Mouse (Mus musculus) kidney, adult 11 months (tissue): Measurements from ENCODE around the gene Ddx56.
"Not testable (repeated sequence)": the region's sequence is repeated elsewhere in the genome, so short reads cannot be mapped to it uniquely, and the experiment has no call there.

Source experiments
- DNase-seq: peaks from one replicate; pipeline ENCODE4 v3.0.0; 2022

Gene Ddx56

DNA sequence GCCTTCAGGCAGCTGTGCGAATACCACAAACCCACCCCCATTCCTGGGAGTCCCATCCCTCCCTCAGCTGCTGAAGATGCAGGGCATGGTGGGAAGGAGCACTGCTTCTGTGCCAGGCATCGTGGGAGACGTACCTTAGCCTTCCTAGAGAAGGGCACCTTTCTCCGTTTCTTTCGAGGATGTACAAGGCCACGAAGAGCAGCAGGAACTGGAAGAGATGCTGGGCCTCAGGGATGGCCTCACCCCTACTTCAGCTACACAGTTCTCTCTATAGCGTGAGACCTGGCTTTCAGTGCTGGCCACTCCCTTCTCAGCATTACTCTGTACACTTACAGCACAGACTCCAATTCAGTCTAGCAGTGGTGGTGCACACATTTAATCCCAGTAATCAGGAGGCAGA lies 8.2 kb downstream of the Ddx56 start:
- no peak for DNase-seq

DNA sequence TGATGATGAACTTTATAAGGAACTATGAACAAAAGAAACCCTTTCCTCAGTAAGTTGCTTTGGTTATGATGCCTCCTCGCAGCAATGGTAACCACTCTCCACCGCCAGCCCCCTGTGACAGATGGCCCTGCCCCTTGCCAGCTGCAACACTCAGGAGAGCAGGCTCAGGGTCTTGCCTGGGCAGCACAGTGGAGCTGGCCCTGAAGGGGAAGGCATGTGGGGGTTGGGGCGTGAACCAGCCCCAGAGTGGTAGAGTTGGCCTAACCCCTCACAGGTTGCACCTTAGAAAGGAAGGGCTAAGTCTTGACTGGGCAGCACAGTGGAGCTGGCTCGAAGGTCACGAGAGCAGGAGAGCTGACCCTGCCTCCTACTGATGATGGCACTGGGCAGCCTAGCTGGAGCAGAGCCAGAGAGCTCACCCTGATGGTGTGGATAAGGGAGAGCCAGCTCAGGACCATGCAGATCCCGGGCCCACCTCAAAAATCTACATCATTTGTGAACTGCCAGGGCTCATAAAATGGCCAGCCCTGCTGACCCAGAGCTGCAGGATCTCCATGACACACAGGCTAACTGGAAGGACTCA lies 11.0 kb downstream of the Ddx56 start:
- DNase-seq, result peak; percentile 44

DNA sequence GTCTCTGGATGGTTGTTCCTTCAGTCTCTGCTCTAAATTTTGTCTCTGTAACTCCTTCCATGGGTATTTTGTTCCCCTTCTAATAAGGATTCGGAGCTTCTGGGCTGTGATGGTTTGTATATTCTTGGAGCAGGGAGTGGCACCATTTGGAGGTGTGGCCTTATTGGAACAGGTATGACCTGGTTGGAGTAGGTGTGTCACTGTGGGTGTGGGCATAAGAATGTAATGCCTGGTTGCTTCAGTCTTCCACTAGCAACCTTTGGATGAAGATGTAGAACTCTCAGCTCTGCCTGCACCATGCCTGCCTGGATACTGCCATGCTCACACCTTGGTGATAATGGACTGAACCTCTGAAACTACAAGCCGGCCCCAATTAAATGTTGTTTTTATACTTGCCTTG lies 13.0 kb downstream of the Ddx56 start:
- not testable (repeated sequence) for DNase-seq

DNA sequence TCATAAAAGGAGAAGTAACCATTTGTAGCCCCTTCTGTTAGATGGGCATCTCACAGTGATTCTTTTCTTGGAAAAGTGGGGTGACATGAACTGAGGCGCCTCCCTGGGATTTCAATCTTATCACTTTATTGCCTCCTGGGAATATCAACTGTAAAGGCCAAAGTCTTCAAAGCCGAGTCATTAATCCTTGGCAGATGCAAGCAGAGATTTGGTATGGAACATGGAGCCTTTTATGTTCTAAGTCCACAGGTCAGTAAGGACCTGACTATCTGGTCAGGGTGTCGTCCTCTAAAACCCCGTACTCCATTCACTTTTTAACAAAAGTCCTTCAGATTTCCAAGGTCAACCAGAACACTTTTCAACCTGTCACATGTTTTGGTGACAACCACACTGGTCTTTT lies 14.7 kb downstream of the Ddx56 start:
- DNase-seq, result no peak

DNA sequence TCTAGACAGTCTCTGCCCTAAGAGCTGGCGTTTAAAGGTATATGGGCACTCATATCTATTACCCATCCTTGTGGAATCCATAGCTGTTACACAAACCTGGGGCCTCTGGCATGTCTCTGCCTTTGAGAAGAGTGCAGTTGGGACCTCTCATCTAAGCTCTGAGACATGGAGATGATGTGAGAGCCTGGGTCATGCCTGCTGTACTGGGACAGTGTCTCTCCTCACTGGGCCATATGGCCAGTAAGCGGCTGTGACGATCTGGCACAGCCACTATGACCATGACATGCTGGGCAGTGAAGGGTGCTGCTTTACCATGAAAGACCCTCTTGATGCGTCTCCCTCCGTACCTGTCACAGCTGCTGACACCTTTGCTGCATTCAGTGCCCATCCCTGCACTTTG lies 15.3 kb downstream of the Ddx56 start:
- DNase-seq, result no peak

DNA sequence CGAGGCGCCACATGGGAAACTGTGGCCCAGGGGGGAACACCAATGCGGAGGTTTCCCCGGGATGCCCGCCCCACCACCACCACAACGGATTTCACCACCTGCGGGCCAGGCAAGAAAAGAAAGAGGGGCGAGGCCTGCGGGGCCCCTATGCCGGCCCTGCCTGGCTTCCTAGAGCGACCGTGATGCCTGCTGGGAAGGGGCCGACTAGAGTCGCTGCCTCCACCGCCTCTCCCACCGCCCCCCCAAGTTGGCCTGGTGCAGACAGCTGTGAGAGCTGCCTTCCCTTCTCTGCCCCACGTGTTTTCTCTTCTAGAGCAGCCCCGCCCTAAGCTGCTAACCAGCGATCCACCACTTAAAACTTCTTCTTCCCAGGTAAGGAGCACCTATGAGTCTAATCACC lies 22.9 kb downstream of the Ddx56 start:
- DNase-seq, result no peak

DNA sequence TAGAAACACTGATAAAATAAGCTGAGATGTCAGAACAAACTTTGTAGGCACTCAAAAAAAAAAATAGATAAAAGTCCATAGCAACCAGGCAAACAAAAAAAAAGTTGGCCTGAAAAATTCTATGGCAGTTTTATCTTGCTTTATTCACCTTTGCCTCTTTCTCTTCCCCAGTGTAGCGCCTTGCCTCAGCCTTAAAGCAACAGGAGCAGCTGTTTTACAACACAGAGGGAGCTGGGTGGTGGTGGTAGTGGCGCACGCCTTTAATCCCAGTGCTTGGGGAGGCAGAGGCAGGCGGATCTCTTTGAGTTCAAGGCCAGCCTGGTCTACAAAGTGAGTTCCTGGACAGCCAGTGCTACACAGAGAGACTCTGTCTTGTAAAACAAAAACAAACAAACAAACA lies 34.5 kb downstream of the Ddx56 start:
- no peak for DNase-seq

DNA sequence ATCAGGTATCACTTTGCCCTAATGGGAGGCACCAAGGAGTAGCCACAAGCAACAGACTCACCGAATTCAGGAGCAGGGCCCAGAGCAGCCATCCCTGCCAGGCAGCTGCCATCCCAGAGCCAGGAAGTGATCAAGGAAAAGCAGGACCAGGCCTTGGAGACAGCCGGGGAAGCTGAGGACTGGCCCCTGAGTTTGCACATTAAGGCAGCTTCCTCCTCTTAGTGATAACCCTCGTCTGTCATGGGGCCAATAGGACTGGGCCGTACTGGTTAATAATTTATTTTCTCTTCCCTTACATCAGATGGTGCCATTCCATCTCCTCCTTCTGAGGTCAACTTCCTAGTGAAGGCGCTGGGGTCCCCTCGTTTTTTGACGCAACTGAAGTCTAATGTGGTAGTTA lies 37.6 kb downstream of the Ddx56 start, which contains the start of gene Npc1l1:
Gene Npc1l1 (minus strand): TSS at position 132 of the 400 bp plus-strand sequence.
- DNase-seq, result no peak

DNA sequence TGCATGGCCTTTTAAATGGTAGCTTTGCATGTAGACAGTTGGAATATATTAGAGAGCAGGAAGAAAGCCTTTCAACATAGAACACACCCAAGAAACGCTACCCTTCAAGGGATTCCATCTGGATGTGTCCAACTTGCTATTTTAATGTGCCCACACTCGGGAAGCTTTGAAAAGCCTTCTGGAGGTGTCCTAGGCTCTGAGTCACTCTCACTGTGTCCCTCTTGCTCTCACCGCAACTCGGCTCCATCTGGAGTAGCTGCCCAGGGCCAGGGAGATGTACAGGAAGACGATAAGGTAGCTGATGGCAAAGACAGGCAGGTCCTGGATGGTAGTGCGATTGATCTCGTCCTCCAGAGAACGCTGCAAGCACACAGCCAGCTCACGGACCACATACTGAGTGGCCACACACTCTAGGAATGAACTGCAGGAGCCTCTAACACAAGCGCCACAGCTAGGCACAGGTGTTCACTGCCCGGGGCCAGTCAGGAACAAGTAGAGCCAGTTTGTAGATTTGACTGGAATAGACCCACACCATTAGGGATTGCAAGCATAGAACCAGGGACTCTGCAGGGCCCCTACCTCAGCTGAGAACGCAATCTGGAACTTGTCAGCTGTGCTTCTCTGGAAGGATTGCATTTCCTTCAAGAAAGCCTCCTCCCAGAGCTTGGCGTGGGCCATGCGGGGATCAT lies 42.9 kb downstream of the Ddx56 start:
- peak; percentile 9 for DNase-seq

DNA sequence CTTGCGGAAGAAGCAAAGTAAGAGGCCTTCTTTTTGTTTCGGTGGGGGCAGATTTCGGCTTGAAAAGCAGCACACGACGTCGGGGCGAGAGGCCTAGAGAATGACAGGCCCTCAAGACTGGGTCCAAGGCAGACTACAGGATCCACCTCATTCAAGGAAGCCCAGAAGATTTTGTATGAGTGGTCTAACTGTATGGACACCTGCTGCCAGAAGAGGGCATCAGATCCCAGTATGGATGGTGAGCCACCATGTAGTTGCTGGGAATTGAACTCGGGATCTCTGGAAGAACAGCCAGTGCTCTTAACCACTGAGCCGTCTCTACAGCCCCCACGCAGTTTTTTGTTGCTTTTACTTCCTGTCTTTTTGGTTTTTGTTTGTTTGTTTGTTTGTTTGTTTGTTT lies 45.4 kb downstream of the Ddx56 start:
- no peak for DNase-seq

DNA sequence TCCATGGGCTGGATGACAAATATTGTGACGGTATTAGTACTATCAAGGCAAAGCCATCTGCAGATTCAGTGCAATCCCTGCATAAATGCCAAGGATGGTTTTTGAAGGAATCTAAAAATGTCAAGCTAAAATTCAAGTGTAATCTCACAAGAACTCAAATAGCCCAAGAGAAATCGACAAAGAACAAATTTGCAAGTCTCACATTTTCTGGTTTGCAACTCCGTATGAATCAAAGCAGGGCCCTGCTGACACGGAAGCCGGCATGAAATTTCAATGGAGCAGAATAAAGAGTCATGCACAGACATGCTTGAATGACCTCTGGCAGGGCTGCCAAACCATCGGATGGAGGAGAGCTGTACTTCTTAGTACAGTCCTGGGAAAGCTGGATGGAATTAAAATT lies 47.6 kb downstream of the Ddx56 start:
- no peak for DNase-seq

DNA sequence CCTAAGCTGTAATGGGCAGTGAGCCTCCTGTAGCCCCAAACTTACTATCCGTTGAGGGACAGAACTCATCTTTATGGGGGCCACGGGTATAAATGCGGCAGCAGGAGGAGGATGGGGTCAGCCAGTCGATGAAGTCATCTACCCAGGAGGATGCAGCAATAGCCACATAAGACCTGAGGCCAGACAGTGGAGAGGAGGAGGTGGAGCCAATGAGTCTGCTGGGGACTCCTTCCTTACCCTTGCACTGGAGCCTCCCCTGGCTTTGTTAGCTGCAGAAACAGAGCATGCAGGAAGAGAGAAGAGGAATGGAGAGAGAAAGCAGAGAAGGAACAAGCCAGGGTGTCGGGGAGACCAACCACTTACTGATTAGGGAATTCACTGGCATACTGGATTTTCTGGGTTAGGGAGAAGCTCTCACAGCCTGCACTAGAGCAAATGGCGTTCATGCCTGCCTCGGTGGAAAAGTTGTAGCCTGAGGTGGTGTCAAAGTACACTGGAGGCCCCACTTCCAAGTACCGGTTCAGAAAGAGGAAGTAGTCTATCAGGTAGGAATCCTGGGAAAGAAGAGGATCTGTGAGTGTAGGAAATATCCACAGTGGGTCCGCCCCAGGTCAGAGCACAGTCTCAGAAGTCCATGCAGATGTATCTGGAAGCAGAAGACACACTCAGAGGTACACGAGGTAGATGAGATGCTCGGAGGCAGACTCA lies 49.2 kb downstream of the Ddx56 start:
- DNase-seq, result no peak

DNA sequence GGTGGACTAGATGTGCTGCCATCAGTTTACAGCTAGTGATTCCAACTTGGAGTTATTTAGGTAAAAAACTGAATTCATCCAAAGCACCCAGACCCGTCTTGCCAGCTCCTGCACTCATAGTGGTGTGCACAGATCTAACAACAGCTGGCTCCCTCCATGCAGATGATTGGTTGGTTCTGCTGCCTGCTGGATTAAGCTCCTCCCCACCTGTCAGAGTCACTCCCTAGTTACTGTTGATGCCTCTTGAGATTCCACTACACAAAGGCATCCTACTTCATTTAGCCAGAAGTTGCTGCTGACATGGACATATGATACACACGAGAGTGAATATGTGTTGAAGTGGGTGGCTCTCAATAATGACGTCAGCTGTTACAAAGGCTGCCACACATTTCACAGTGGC lies 50.7 kb downstream of the Ddx56 start:
- DNase-seq, result no peak
